Mouse (Mus musculus) Patski (cell line): ENCODE measurements at regions not wholly inside any gene's neighbourhood (a gene's known extent, or its start where the extent isn't known, plus 50 kb on each side); places are given as distances from the start of the nearest gene placed in this dataset.

Experiments
- ATAC-seq: fragments of 100-300 bp; one replicate; pipeline ENCODE4 v1.8.0; 2021
- CTCF ChIA-PET: fragments of 350-600 bp; sonication (Branson Sonifier 250); formaldehyde crosslinking; loops from one replicate; lab custom pipeline; 2022; ENCODE audit warnings: inconsistent platforms; lab: Charles Lee
- POLR2A ChIA-PET: fragments of 350-600 bp; sonication (Branson Sonifier 250); formaldehyde crosslinking; loops from one replicate; lab custom pipeline; 2022; ENCODE audit warnings: antibody characterized with exemption, inconsistent platforms; lab: Charles Lee
- DNase-seq: peaks from one replicate; pipeline ENCODE4 v3.0.0-alpha.2; 2011; ENCODE audit warnings: low read depth, low spot score
- H3K27me3 ChIP-seq: fragments of 371-371 bp; one replicate; pipeline ENCODE4 v1.5.1; 2021
- CTCF ChIP-seq: fragments of 100-300 bp; IDR thresholded peaks from one replicate; pipeline ENCODE4 v1.5.1; 2021
- in situ Hi-C: fragments of 300-500 bp; cut with MboI; formaldehyde crosslinking; loops from 3 replicates; pipeline ENCODE4 v1.11.1; 2018; ENCODE audit warnings: low pct_unique_long_range_greater_than_20kb, mixed read lengths

GRCm38 (mm10) chr7:54734039-54734438 lies 101.3 kb upstream of the Luzp2 start:
- DNase-seq (no peak), ATAC-seq (no peak)
- in situ Hi-C loops, result no loop called here
- ChIA-PET CTCF (no interaction called here), POLR2A (no interaction called here)
- H3K27me3 ChIP-seq, result no peaks in the 10 kb centered on the region
- TF ChIP-seq CTCF, result peak; percentile 47

GRCm38 (mm10) chr7:54734861-54735260 lies 100.4 kb upstream of the Luzp2 start:
- ATAC-seq (no peak), DNase-seq (no peak)
- TF ChIP-seq CTCF, result no peak
- POLR2A ChIA-PET, result no interaction called here
- H3K27me3 ChIP-seq, result no peaks in the 10 kb centered on the region
- in situ Hi-C loops, result no loop called here
- CTCF ChIA-PET, result no interaction called here

GRCm38 (mm10) chr7:54767341-54767740 lies 68.0 kb upstream of the Luzp2 start:
- in situ Hi-C loops, result no loop called here
- DNase-seq, result no peak
- H3K27me3 ChIP-seq, result no peaks in the 10 kb centered on the region
- ChIA-PET POLR2A (no interaction called here), CTCF (no interaction called here)
- TF ChIP-seq CTCF, result no peak
- ATAC-seq, result no peak

- CTCF ChIA-PET, result no interaction called here
- in situ Hi-C loops, result no loop called here
- POLR2A ChIA-PET, result no interaction called here
These were observed 66.6 kb upstream of the Luzp2 start for GRCm38 (mm10) chr7:54768683-54769082.

GRCm38 (mm10) chr7:54781939-54782520 lies 53.3 kb upstream of the Luzp2 start:
- TF ChIP-seq CTCF, result no peak

More at GRCm38 (mm10) chr7:54768683-54769082, 66.6 kb upstream of the Luzp2 start:
- no peaks in the 10 kb centered on the region for H3K27me3 ChIP-seq
- DNase-seq, result no peak
- TF ChIP-seq CTCF, result no peak
- no peak for ATAC-seq

GRCm38 (mm10) chr7:54782604-54783003 lies 52.7 kb upstream of the Luzp2 start:
- no peak for ATAC-seq
- DNase-seq, result no peak
- in situ Hi-C loops, result no loop called here
- TF ChIP-seq CTCF, result no peak
- ChIA-PET CTCF (no interaction called here), POLR2A (no interaction called here)
- no peaks in the 10 kb centered on the region for H3K27me3 ChIP-seq

More at GRCm38 (mm10) chr7:54781939-54782520, 53.3 kb upstream of the Luzp2 start:
- ChIA-PET POLR2A (no interaction called here), CTCF (no interaction called here)
- ATAC-seq (no peak), DNase-seq (no peak)
- no peaks in the 10 kb centered on the region for H3K27me3 ChIP-seq
- in situ Hi-C loops, result no loop called here

GRCm38 (mm10) chr7:54783550-54784529 lies 51.5 kb upstream of the Luzp2 start:
- no peaks in the 10 kb centered on the region for H3K27me3 ChIP-seq
- ATAC-seq (no peak), DNase-seq (no peak)
- no peak for TF ChIP-seq CTCF
- in situ Hi-C loops, result no loop called here
- CTCF ChIA-PET, result interaction anchor here (1.5 kb wide), 1 partner anchor 14 kb away, joined by 3 read pairs; no protein-coding TSS in a partner anchor
- POLR2A ChIA-PET, result no interaction called here
